Mouse (Mus musculus): Measurements from ENCODE around the gene Cldn2.
"Not testable (repeated sequence)": the region's sequence is repeated elsewhere in the genome, so short reads cannot be mapped to it uniquely, and the experiment has no call there.

The Cldn2 gene

DNA sequence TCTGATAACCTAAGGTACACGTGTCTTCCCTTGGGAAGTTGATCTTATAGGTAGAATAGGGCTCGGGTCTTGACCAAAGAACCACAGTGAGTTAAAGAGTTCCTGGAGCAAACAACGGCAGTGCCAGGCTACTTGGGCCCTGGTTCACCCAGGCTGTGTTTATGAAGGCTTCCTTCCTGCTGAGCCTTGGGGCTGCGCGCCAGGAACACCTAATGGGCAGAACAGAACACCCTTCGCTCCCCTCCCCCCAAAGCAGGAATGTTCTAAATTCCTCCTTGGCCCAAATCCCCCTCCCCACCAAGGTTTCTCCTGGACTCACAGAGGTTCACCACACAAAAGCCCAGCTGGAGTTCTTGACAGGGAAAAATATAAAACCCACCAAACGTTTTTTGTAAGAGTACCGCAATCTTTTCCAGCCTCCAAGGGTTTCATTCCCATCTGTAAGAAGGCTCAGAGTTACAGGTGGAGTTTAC is at the start of gene Cldn2:
TSS of gene Cldn2 (plus strand) at position 423 of the 473 bp plus-strand sequence.
- DNase-seq (ENCODE audit: low spot score), result no peak

- DNase-seq (ENCODE audit: low spot score), result no peak
Measured at GRCm38 (mm10) chrX:139751855-139752254, 48.8 kb upstream of the Cldn2 start.

DNA sequence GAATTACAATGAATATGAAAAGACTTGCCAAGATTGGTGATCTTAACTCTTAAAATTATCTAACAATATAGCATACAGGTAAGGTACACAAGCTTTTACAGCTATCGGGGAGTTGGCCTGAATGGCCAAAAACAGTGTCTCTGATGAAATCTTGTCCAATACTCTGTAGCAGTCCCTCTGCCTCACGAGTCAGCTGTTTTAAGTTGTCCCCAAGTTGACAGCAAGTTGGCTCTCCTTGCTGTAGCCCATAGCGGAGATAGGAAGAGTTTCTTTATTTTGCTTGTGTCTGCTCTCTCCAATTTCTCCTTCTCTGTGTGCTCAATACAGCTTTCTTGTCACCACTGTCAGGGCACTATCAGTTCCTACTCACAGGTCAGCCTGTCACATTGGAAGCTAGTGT is 42.0 kb upstream of the Cldn2 start:
- DNase-seq (ENCODE audit: low spot score), result not testable (repeated sequence)

DNA sequence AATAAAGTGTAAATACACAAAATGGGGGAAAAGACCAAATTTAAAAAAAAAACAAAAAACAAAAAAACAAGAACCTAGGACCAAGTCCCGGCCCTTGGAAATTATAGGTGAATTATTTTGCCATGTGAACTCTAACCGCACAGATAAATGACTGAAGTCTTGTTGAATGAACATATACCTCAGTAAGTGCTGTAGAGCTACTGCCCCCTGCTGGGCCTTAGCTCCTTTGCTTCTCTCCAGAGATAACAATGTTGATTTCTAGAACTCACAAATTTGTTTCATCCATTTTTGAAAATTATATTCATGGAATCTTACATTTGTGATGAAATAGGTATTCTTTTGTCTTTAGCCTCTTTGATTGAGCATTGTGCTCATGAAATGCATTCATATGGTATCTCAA is 38.1 kb upstream of the Cldn2 start:
- no peak for DNase-seq (ENCODE audit: low spot score)

- DNase-seq (ENCODE audit: low spot score), result no peak
Measured at GRCm38 (mm10) chrX:139769975-139770637, 30.5 kb upstream of the Cldn2 start.

- no peak for DNase-seq (ENCODE audit: low spot score)
Measured at GRCm38 (mm10) chrX:139774309-139775083, 26.1 kb upstream of the Cldn2 start.

DNA sequence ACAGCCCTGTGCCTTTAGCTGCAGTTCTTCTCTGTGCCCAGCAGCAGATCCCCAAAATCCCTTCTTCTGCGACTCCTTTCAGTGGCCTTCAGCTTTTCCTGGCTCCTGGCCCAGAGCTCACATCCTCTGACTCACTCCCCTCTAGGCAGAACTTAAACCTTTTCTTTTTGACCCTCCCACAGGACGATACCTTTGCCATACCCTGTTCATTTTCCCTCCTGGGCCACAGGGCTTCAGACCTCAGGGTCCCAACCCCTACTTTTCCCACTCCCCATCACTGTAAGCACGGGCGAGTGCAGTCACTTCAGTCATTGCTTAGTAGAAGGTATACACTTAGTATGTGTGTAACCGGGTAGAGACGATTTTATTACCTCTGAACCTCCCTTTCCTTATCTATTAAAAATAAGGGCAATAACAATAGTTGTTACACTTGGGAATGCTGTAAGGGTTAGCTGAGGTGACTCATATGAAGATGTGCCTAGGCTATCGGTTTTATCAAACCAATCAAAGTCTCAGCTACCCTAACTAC is 25.5 kb upstream of the Cldn2 start:
- no peak for DNase-seq (ENCODE audit: low spot score)

GRCm38 (mm10) chrX:139777357-139777756 is 23.3 kb upstream of the Cldn2 start:
- DNase-seq (ENCODE audit: low spot score), result no peak

GRCm38 (mm10) chrX:139778886-139779285 is 21.7 kb upstream of the Cldn2 start:
- no peak for DNase-seq (ENCODE audit: low spot score)

DNA sequence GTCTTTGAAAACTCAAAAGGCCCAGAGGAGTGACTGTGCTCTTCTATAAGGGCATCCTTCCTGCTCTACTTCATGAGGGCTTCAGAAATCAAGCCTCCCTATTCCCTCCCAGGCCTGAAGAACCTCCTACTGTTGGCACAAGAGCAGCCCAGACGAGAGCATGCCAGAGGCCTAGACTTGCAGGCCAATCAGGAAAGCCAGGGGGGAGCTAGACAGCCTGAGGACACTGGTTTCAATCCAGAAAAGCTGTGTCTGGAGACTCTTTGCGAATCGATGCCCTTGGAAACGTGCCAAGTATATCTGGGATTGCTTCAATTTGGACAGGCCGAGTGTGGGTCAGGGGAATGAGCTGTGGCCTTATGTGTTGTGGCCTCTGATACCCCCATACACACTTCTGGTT is 21.2 kb upstream of the Cldn2 start:
- no peak for DNase-seq (ENCODE audit: low spot score)

DNA sequence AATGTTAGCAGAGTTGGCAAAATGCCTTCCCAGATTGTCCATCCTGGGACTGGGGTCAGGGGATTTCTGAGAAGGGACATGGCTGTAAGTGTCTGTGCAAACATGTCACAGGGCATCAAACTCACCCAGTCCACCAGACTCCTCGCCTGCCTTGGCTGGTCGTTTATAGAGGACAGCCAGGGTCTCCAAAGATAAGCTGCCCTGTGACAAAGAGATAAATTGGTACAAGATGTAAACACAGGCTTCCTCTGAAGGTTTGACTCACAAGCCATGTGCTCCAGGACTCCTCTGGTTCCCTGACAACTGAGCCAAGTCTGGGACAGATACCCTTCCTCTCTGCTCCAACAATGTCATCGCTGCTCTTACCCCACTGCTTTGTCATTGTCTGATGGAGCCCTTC is 19.6 kb upstream of the Cldn2 start:
- no peak for DNase-seq (ENCODE audit: low spot score)

DNA sequence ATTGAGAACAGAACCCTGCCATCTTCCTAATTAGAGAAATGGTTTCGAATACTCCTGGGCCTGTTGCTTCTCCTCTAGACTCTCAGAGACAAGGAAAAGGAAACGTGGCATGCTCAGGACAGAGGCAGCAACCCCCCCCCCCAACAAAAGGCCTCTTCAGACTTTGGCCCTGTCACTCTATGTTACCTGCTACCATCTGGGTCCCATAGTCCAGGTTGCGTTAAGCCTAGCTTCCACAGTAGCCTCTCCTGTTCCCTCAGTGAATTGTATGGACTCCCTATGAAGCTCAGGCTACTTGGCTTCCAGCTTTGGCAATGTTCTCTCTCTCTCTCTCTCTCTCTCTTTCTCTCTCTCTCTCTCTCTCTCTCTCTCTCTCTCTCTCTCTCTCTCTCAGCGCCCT is 19.1 kb upstream of the Cldn2 start:
- DNase-seq (ENCODE audit: low spot score), result no peak

GRCm38 (mm10) chrX:139782278-139783044 is 18.2 kb upstream of the Cldn2 start, which contains the start of gene Ripply1:
Gene Ripply1, minus strand, starts transcription at chrX:139782353.
- DNase-seq (ENCODE audit: low spot score), result no peak

DNA sequence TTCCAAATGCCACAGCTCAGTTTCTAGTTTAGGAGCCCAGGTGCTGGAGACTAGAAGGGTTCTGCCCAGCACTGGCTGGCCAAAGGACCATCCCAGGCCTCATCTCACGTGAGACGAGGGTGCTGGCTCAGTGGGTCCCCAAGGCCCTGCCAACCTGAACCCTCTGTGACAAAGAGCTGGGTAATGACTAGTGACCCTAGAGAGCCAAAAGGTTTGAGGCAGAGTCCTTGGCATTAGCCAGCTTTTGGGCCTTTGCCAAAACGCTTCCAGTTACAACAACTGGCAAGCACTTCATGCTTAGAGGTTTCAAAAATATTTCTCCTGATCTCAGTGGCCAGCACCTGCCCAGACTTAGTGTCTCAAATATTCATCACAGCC is 17.6 kb upstream of the Cldn2 start:
- DNase-seq (ENCODE audit: low spot score), result no peak

DNA sequence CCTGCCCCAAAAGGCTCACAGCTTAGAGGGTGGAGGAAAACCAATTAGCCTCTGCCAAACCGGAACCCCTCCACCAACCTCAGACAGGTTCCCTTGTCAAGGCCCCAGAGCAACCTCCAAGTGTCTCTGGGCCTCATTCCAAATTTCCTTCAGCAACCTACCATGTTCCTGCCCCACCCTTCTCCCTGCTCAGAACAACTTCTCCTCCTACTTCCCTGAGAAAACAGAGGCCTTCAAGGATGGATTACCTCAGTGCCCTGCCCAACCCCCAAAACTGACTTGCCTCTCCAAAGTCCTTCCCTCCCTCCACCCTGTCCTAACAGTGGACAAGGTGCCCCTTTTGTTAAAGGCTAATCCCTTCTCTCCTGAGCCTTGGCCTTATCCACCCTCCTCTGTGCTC is 14.9 kb upstream of the Cldn2 start:
- no peak for DNase-seq (ENCODE audit: low spot score)

GRCm38 (mm10) chrX:139794072-139794845 is 6.4 kb upstream of the Cldn2 start:
- DNase-seq (ENCODE audit: low spot score), result no peak

GRCm38 (mm10) chrX:139796037-139796436 is 4.6 kb upstream of the Cldn2 start:
- DNase-seq (ENCODE audit: low spot score), result no peak

DNA sequence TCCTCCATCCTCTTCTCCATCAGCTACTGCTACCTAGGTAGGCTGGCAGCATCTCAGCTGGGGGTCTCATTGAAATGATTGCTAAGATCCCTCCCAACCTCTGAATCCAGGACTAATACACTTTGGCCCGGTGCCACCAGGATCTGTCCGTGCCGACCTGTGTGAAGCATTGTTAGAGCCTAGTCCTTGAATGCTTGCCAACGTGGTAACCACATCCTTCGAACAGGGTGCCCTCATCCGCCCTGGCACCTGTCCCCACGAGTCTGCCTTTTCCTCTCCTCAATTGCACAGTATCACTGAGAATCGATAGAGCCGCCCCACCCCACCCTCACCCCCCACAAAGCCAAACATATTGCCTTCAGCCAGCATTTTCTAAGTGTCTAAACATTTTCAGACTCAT is 2.8 kb upstream of the Cldn2 start:
- DNase-seq (ENCODE audit: low spot score), result no peak

DNA sequence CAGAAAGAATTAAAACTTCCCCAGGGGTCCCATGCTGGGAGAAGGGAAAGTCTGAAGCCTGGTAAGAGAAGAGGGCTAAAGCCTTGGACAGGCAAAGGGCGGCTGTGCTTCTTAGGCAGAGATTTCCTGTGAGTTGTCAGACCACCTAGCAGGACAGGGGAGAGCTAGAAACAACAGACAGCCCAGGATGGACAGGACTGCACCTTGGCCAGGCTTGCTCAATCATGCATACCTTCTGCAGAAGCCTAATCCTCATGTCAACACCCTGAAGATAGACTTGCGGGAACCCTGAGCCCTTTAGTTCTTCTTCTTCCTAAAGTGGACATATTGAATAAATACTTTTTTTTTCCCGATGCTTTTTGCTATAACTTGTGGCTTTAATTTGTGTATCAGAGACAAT is 675 bp upstream of the Cldn2 start:
- DNase-seq (ENCODE audit: low spot score), result no peak

- no peak for DNase-seq (ENCODE audit: low spot score)
Measured at GRCm38 (mm10) chrX:139803028-139803427, 2.4 kb downstream of the Cldn2 start.

GRCm38 (mm10) chrX:139805918-139806317 is 5.3 kb downstream of the Cldn2 start:
- DNase-seq (ENCODE audit: low spot score), result no peak

DNA sequence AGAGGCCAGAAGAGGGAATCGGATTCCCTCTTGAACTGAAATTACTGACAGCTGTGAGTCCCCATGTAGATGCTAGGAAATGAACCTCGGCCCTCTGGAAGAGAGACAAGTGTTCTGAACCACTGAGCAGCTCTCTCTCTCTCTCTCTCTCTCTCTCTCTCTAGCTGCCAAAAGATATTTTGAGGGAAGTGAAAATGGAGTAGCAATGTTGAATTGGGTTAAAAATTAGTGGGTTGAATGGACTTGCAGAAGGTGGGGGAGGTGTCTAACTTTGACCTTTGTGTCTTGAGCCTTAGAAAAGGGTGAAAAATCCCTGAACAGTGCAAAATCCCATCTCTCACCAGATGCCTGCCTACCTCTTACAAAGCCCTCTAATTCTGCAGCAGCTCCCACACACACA is 6.8 kb downstream of the Cldn2 start:
- DNase-seq (ENCODE audit: low spot score), result no peak

Data from ovary, postnatal 10 days (tissue).